Mouse (Mus musculus) heart, embryonic 11.5 days (tissue): ENCODE data around the gene a. TPM values are rescaled to one million over a fixed set of nuclear protein-coding genes. Genes with fewer than 3 reads are reported as not detected.

Experiments
- ATAC-seq: fragments of 200-750 bp; cut with Nextera tagmentation; replicated peaks from 2 replicates; pipeline ENCODE4 v1.8.0; 2017; ENCODE audit warnings: moderate library complexity; ENCODE audit not compliant: insufficient number of reproducible peaks, low FRiP score, low TSS enrichment
- H3K27ac ChIP-seq: fragments of 300-500 bp; sonication (generic); 2 replicates; pipeline ENCODE4 v1.5.1; 2014; ENCODE audit warnings: mild to moderate bottlenecking, low read depth, low read length
- H3K27me3 ChIP-seq: fragments of 300-500 bp; sonication (generic); 2 replicates; pipeline ENCODE4 v1.6.1; 2014; ENCODE audit warnings: mild to moderate bottlenecking, low read length, mixed read lengths; ENCODE audit not compliant: control insufficient read depth, insufficient read depth
- H3K36me3 ChIP-seq: fragments of 300-500 bp; sonication (generic); 2 replicates; pipeline ENCODE4 v1.6.1; 2014; ENCODE audit warnings: mild to moderate bottlenecking, low read length, moderate library complexity, mixed read lengths; ENCODE audit not compliant: control insufficient read depth, insufficient read depth
- H3K4me1 ChIP-seq: fragments of 300-500 bp; sonication (generic); 2 replicates; pipeline ENCODE4 v1.6.1; 2014; ENCODE audit warnings: low read length; ENCODE audit not compliant: control insufficient read depth, insufficient read depth
- H3K4me2 ChIP-seq: fragments of 300-500 bp; sonication (generic); 2 replicates; pipeline ENCODE4 v1.6.1; 2014; ENCODE audit warnings: mild to moderate bottlenecking, moderate library complexity
- H3K4me3 ChIP-seq: fragments of 300-500 bp; sonication (generic); 2 replicates; pipeline ENCODE4 v1.5.1; 2014; ENCODE audit warnings: low read depth, low read length
- H3K9ac ChIP-seq: fragments of 300-500 bp; sonication (generic); 2 replicates; pipeline ENCODE4 v1.6.1; 2014; ENCODE audit warnings: mild to moderate bottlenecking, low read depth, low read length, moderate library complexity
- H3K9me3 ChIP-seq: fragments of 300-500 bp; sonication (generic); replicated peaks from 2 replicates; pipeline ENCODE4 v1.6.1; 2016; ENCODE audit warnings: low read length; ENCODE audit not compliant: control insufficient read depth
- WGBS: fragments of 180-500 bp; shearing (Covaris S2); extraction: QIAGEN DNeasy Blood & Tissue Kit; methylation state at CpG from one replicate; pipeline ENCODE4 v1.1.7; 2014; ENCODE audit not compliant: insufficient replicate concordance; 5-methylcytosine and 5-hydroxymethylcytosine counted together
- polyA plus RNA-seq: library from polyadenylated mRNA; unstranded; fragments of >200 nt; fragmentation: Nextera tagmentation; extraction: Ambion mirVana; gene quantifications from 2 replicates; pipeline ENCODE4 v1.2.1, GENCODE M21; 2014

Gene a
- polyA plus RNA-seq, 1 experiment from 2014 or later: 0.34 TPM

GRCm38 (mm10) chr2:154933884-154934283 is 142.7 kb downstream of the a start:
- WGBS: 71% methylated on average over 4 of the region's 4 CpGs
- no peak overlapping the region for H3K27ac ChIP-seq

GRCm38 (mm10) chr2:154936106-154936505 is 144.9 kb downstream of the a start:
- H3K9ac ChIP-seq: no peak overlapping the region
- ATAC-seq: no peak
- H3K9me3 ChIP-seq: no peaks in the 10 kb centered on the region
- no peak overlapping the region for H3K4me3 ChIP-seq
- H3K4me1 ChIP-seq: no peaks in the 10 kb centered on the region
- H3K27ac ChIP-seq: no peak overlapping the region
- no peaks in the 10 kb centered on the region for H3K27me3 ChIP-seq
- WGBS: 57% methylated on average over 6 of the region's 6 CpGs
- no peaks in the 10 kb centered on the region for H3K36me3 ChIP-seq
- no peak overlapping the region for H3K4me2 ChIP-seq

More at GRCm38 (mm10) chr2:154933884-154934283, 142.7 kb downstream of the a start:
- Histone ChIP-seq H3K9me3 (no peaks in the 10 kb centered on the region), H3K36me3 (no peaks in the 10 kb centered on the region), H3K4me2 (no peak overlapping the region), H3K27me3 (no peaks in the 10 kb centered on the region), H3K4me3 (no peak overlapping the region), H3K4me1 (no peaks in the 10 kb centered on the region), H3K9ac (no peak overlapping the region)
- ATAC-seq: no peak

DNA sequence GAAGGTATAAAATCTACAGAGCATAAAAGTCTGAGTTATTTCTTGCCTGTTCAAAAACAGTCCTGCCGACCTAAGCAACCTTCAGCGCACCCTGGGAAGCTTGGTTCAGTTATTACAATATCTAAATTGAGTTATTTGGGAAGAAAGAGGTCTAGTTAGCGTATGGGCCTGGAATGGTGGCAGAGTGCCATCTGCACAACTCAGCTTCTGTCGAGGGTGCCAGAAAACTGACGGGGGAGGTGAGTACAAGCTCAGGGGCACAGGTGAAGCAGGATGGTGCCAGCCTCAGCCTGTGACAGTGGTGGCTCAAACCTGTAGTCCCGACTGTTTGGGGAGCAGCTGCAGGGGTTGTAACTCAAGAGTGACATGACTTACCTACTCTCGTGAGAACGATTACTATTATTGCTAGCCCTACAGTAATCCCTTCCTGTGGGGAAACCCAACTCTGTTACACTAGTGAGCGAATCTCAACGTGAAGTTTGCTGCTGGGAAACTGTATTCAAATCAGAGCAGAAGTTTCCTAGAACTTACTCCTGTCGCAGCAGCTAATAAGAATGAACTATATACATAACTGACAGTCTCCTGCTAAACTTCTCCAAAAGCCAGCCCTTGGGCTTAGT is 145.4 kb downstream of the a start:
- Histone ChIP-seq H3K4me3 (no peak overlapping the region), H3K27ac (no peak overlapping the region), H3K4me2 (no peak overlapping the region), H3K9me3 (no peaks in the 10 kb centered on the region), H3K36me3 (no peaks in the 10 kb centered on the region), H3K9ac (no peak overlapping the region), H3K27me3 (no peaks in the 10 kb centered on the region), H3K4me1 (no peaks in the 10 kb centered on the region)
- no peak for ATAC-seq
- 76% methylated on average over 11 of the region's 11 CpGs for WGBS

DNA sequence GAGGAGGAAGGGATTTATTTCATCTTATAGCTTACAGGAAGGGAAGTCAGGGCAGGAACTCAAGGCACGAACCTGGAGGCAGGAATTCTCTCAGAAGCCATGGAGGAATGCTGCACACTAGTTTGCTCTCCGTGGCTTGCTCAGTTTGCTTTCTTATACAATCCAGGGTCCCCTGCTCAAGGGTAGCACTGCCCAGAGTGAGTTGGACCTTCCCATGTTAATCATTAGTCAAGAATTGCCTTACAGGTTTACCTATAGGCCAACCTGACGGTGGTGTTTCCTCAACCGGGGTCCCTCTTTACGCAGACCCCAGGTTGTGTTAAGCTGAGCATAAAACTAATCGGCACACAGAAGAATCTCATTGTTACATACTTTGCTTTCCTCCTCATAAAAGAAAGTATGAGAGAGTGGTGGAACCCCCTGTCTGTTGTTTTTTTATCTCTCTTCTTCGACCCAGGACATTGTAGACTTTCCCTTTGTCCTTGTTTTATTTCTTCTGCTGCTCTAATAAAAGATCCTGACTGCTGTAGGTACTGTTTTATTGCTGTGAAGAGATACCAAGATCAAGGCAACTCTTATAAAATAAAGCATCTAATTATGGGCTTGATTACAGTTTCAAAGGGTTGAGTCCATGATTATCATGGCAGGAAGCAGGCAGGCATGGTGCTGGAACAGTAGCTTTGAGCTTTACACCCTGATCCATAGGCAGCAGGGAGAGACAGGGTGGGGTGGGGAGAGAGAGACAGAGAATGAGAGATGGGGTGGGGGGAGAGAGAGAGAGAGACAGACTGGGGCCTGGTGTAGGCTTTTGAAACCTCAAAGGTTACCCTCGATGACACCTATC is 146.6 kb downstream of the a start:
- no peak overlapping the region for H3K4me2 ChIP-seq
- no peaks in the 10 kb centered on the region; the same call in 1 of the 2 replicates for H3K4me1 ChIP-seq
- no peaks in the 10 kb centered on the region for H3K27me3 ChIP-seq
- H3K9me3 ChIP-seq: no peaks in the 10 kb centered on the region
- no peak overlapping the region for H3K9ac ChIP-seq
- H3K4me3 ChIP-seq: no peak overlapping the region
- H3K36me3 ChIP-seq: no peaks in the 10 kb centered on the region
- ATAC-seq: no peak
- WGBS: 81% methylated on average over 8 of the region's 8 CpGs
- no peak overlapping the region for H3K27ac ChIP-seq

DNA sequence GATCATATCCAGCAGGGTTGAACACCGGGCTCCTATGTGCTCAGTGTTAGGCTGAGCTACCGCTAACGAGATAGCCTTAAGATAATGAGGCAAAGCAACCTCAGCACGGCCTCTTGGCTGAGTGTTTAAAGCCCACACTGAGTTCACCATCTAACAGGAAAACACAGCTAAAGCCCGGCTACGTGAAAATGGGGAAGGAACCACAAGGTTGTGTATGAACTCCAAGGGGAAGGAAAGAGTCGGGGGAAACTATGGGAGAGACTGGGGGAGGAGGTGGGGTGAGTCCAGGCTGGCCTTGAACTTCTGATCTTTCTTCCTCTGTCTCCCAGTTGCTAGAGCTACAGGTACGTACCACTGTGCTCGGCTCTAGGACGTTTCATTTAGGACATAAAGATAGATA is 150.8 kb downstream of the a start:
- 65% methylated on average over 10 of the region's 10 CpGs for WGBS
- ATAC-seq: no peak
- Histone ChIP-seq H3K4me3 (no peak overlapping the region), H3K27me3 (peaks cover 4% of the 10 kb centered on the region; the same call in 1 of the 2 replicates), H3K4me1 (no peaks in the 10 kb centered on the region; the same call in 1 of the 2 replicates), H3K4me2 (no peak overlapping the region), H3K36me3 (no peaks in the 10 kb centered on the region), H3K9ac (no peak overlapping the region), H3K9me3 (no peaks in the 10 kb centered on the region), H3K27ac (no peak overlapping the region)

DNA sequence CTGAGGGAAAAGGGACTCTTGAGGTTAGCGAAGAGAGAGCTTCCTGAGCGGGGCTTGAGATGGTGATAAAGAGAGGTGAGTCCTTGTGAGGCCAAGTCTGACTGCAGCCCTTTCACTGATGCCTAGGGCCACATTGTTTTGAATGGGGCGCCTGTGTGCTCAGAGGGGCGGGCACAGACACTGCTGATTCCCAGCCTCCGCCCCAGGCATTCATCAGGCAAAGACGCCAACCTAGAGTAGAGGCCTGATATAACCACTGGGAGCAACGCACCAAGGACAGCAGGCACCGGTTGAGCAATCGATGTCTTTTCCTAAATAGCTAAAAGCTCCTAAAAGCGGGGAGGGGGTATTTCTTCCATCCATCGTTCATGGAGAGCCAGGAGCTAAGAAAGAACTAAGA is 151.3 kb downstream of the a start:
- H3K9me3 ChIP-seq: no peaks in the 10 kb centered on the region
- H3K27ac ChIP-seq: no peak overlapping the region
- H3K4me3 ChIP-seq: peak overlapping the region; percentile 6; the same call in 1 of the 2 replicates
- no peaks in the 10 kb centered on the region for H3K36me3 ChIP-seq
- no peak for ATAC-seq
- peak overlapping the region; percentile 42 for H3K4me2 ChIP-seq
- H3K9ac ChIP-seq: no peak overlapping the region
- H3K4me1 ChIP-seq: no peaks in the 10 kb centered on the region; the same call in 1 of the 2 replicates
- peaks cover 4% of the 10 kb centered on the region; the same call in 1 of the 2 replicates for H3K27me3 ChIP-seq
- 52% methylated on average over 11 of the region's 11 CpGs for WGBS

GRCm38 (mm10) chr2:154943101-154943500 is 151.9 kb downstream of the a start:
- Histone ChIP-seq H3K36me3 (no peaks in the 10 kb centered on the region), H3K9ac (no peak overlapping the region), H3K4me1 (no peaks in the 10 kb centered on the region; the same call in 1 of the 2 replicates), H3K27me3 (peaks cover 4% of the 10 kb centered on the region; the same call in 1 of the 2 replicates), H3K4me2 (peak overlapping the region; percentile 42), H3K9me3 (no peaks in the 10 kb centered on the region), H3K4me3 (peak overlapping the region; percentile 6; the same call in 1 of the 2 replicates), H3K27ac (no peak overlapping the region)
- ATAC-seq: no peak
- 6% methylated on average over 11 of the region's 11 CpGs for WGBS

DNA sequence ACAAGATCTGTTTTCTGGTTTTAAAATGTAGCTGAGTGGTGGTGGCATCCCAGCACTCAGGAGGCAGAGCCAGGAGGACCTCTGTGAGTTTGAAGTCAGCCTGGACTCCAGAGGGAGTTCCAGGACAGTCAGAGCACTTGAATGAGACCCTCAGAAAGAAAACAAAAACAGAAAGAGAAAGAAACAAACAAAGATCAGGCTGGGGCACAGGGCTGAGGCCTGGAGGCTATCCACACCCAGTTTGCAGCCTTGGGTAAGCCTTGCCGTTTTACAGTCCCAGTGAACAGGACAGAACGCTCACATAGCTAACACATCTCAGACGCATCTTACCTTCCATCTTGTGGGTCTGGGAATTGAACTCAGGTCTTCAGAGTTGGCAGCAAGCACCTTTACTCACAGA is 155.7 kb downstream of the a start:
- Histone ChIP-seq H3K9ac (no peak overlapping the region), H3K27ac (no peak overlapping the region), H3K9me3 (no peaks in the 10 kb centered on the region), H3K4me1 (no peaks in the 10 kb centered on the region; the same call in 1 of the 2 replicates), H3K4me2 (no peak overlapping the region), H3K4me3 (no peak overlapping the region), H3K36me3 (no peaks in the 10 kb centered on the region), H3K27me3 (peaks cover 7% of the 10 kb centered on the region; the same call in 1 of the 2 replicates)
- 85% methylated on average over 3 of the region's 3 CpGs for WGBS
- ATAC-seq: no peak
